Mouse (Mus musculus) embryonic fibroblast, embryonic 13.5 days (primary cell): ENCODE measurements around the gene Atad3a. TPM values are rescaled to one million over a fixed set of nuclear protein-coding genes. Genes with fewer than 3 reads are reported as not detected.

Experiments
- H3K27ac ChIP-seq: 2 replicates; pipeline ENCODE4 v1.5.1; 2012; ENCODE audit warnings: low read length, control low read depth, inconsistent platforms; ENCODE audit not compliant: insufficient read depth
- H3K4me1 ChIP-seq: 2 replicates; pipeline ENCODE4 v1.6.1; 2011; ENCODE audit warnings: low read length; ENCODE audit not compliant: control insufficient read depth, insufficient read depth
- H3K4me3 ChIP-seq: 2 replicates; pipeline ENCODE4 v1.5.1; 2011; ENCODE audit warnings: mild to moderate bottlenecking, control low read depth, low read length; ENCODE audit not compliant: insufficient read depth
- CTCF ChIP-seq: IDR thresholded peaks from 2 replicates; pipeline ENCODE4 v1.5.1; 2011; ENCODE audit warnings: mild to moderate bottlenecking, control low read depth, low read length, moderate library complexity, borderline replicate concordance; ENCODE audit not compliant: insufficient read depth
- POLR2A ChIP-seq: IDR thresholded peaks from 2 replicates; pipeline ENCODE4 v1.6.1; 2011; ENCODE audit warnings: low read depth, mild to moderate bottlenecking, control low read depth, low read length, moderate library complexity
- polyA plus RNA-seq: library from polyadenylated mRNA; stranded (reverse); fragments of >200 nt; gene quantifications from 2 replicates; pipeline ENCODE4 v1.2.4, GENCODE M21; 2011; ENCODE audit warnings: low read depth; ENCODE audit not compliant: missing spikeins, insufficient read length

The Atad3a gene
- polyA plus RNA-seq, 1 experiment: 55.2 TPM

- Histone ChIP-seq H3K4me1 (peaks cover 17% of the 10 kb centered on the region), H3K4me3 (no peak overlapping the region), H3K27ac (peak overlapping the region; percentile 71)
- no peak for TF ChIP-seq CTCF
- peak; percentile 49; the same call in 1 of the 2 replicates for TF ChIP-seq POLR2A
These were observed 64.3 kb downstream of the Atad3a start for GRCm38 (mm10) chr4:155696261-155697255.

GRCm38 (mm10) chr4:155695531-155696062 lies 65.3 kb downstream of the Atad3a start:
- Histone ChIP-seq H3K4me1 (peaks cover 17% of the 10 kb centered on the region), H3K27ac (no peak overlapping the region), H3K4me3 (no peak overlapping the region)
- TF ChIP-seq CTCF (no peak), POLR2A (no peak)

GRCm38 (mm10) chr4:155694482-155695401 lies 66.2 kb downstream of the Atad3a start:
- Histone ChIP-seq H3K4me3 (peak overlapping the region; percentile 37), H3K27ac (peak overlapping the region; percentile 1), H3K4me1 (peaks cover 17% of the 10 kb centered on the region)
- peak; percentile 59 for TF ChIP-seq POLR2A
- peak; percentile 23; the same call in 1 of the 2 replicates for TF ChIP-seq CTCF

- TF ChIP-seq CTCF: no peak
- peak; percentile 47; the same call in 1 of the 2 replicates for TF ChIP-seq POLR2A
These were observed 66.8 kb downstream of the Atad3a start, which contains the start of gene Fndc10 for GRCm38 (mm10) chr4:155694111-155694481. TSS of gene Fndc10 (plus strand) at chr4:155694342.

GRCm38 (mm10) chr4:155692421-155692820 lies 68.5 kb downstream of the Atad3a start:
- Histone ChIP-seq H3K27ac (no peak overlapping the region), H3K4me3 (no peak overlapping the region), H3K4me1 (peaks cover 12% of the 10 kb centered on the region)
- TF ChIP-seq CTCF (no peak), POLR2A (no peak)

More at GRCm38 (mm10) chr4:155694111-155694481, 66.8 kb downstream of the Atad3a start, which contains the start of gene Fndc10:
- Histone ChIP-seq H3K4me1 (peaks cover 17% of the 10 kb centered on the region), H3K27ac (peak within 1 kb of the TSS; percentile 1), H3K4me3 (peak within 1 kb of the TSS; percentile 37)

Other genes starting within 250 kb of the Atad3a start
- 116 and 130 TPM in 2 replicates for gene Nadk, start 198.7 kb downstream of the Atad3a start, polyA plus RNA-seq
- 11.7 and 13.5 TPM in 2 replicates for gene Slc35e2, start 159.7 kb downstream of the Atad3a start, polyA plus RNA-seq
- 75.2 and 77.0 TPM in 2 replicates for gene Cdk11b, start 136.2 kb downstream of the Atad3a start, polyA plus RNA-seq
- not detected in 2 replicates for gene Gm10563, start 115.7 kb downstream of the Atad3a start, polyA plus RNA-seq
- gene Mmp23, start 107.7 kb downstream of the Atad3a start, polyA plus RNA-seq: 80.7 and 93.1 TPM in 2 replicates
- 17.2 and 21.1 TPM in 2 replicates for gene Mib2, start 91.9 kb downstream of the Atad3a start, polyA plus RNA-seq
- gene Fndc10, start 66.8 kb downstream of the Atad3a start, polyA plus RNA-seq: 11.1 and 16.1 TPM in 2 replicates
- gene Ssu72, start 56.3 kb downstream of the Atad3a start, polyA plus RNA-seq: 101 and 104 TPM in 2 replicates
- 1.0 and 1.2 TPM in 2 replicates for gene Tmem240, start 26.3 kb downstream of the Atad3a start, polyA plus RNA-seq
- gene Vwa1, start 13.6 kb upstream of the Atad3a start, polyA plus RNA-seq: 0.67 and 0.77 TPM in 2 replicates
- 0.25 and 0.52 TPM in 2 replicates for gene Tmem88b, start 24.8 kb upstream of the Atad3a start, polyA plus RNA-seq
- gene Ankrd65, start 29.3 kb upstream of the Atad3a start, polyA plus RNA-seq: not detected in 2 replicates
- gene Mrpl20, start 41.8 kb upstream of the Atad3a start, polyA plus RNA-seq: 115 and 129 TPM in 2 replicates
- 74.3 and 91.9 TPM in 2 replicates for gene Ccnl2, start 51.4 kb upstream of the Atad3a start, polyA plus RNA-seq
- 73.1 and 74.4 TPM in 2 replicates for gene Aurkaip1, start 70.2 kb upstream of the Atad3a start, polyA plus RNA-seq
- 441 and 484 TPM in 2 replicates for gene Mxra8, start 78.6 kb upstream of the Atad3a start, polyA plus RNA-seq
- 38.5 and 41.4 TPM in 2 replicates for gene Dvl1, start 86.3 kb upstream of the Atad3a start, polyA plus RNA-seq
- gene Tas1r3, start 102.3 kb upstream of the Atad3a start, polyA plus RNA-seq: 0.14 TPM in 1 of 2 replicates, not detected in the other
- 17.4 and 21.5 TPM in 2 replicates for gene Cptp, start 108.3 kb upstream of the Atad3a start, polyA plus RNA-seq
- 33.2 and 40.0 TPM in 2 replicates for gene Ints11, start 108.5 kb upstream of the Atad3a start, polyA plus RNA-seq
- gene Pusl1, start 130.7 kb upstream of the Atad3a start, polyA plus RNA-seq: 23.2 and 27.1 TPM in 2 replicates
- gene Acap3, start 130.7 kb upstream of the Atad3a start, polyA plus RNA-seq: 18.1 and 25.7 TPM in 2 replicates
- 82.9 and 96.0 TPM in 2 replicates for gene Ube2j2, start 182.7 kb upstream of the Atad3a start, polyA plus RNA-seq
- 25.2 and 31.0 TPM in 2 replicates for gene C1qtnf12, start 201.2 kb upstream of the Atad3a start, polyA plus RNA-seq
- gene B3galt6, start 231.6 kb upstream of the Atad3a start, polyA plus RNA-seq: 5.3 and 5.4 TPM in 2 replicates
- gene Sdf4, start 231.8 kb upstream of the Atad3a start, polyA plus RNA-seq: 172 and 187 TPM in 2 replicates